Mouse (Mus musculus): Measurements from ENCODE around the gene Tmem212.

The Tmem212 gene

GRCm38 (mm10) chr3:27843266-27843665 is 52.9 kb downstream of the Tmem212 start:
- no peak for DNase-seq (ENCODE audit: low spot score in 2 of 2)

GRCm38 (mm10) chr3:27842856-27843255 is 53.3 kb downstream of the Tmem212 start:
- no peak for DNase-seq (ENCODE audit: low spot score in 2 of 2)

- no peak for DNase-seq (ENCODE audit: low spot score in 2 of 2)
These were observed 55.9 kb downstream of the Tmem212 start for GRCm38 (mm10) chr3:27840311-27840710.

GRCm38 (mm10) chr3:27839795-27840194 is 56.4 kb downstream of the Tmem212 start:
- no peak for DNase-seq (ENCODE audit: low spot score in 2 of 2)

- no peak for DNase-seq (ENCODE audit: low spot score in 2 of 2)
These were observed 56.9 kb downstream of the Tmem212 start for GRCm38 (mm10) chr3:27839231-27839630.

GRCm38 (mm10) chr3:27836297-27836696 is 59.9 kb downstream of the Tmem212 start:
- no peak for DNase-seq (ENCODE audit: low spot score in 2 of 2)

GRCm38 (mm10) chr3:27835786-27836185 is 60.4 kb downstream of the Tmem212 start:
- DNase-seq (ENCODE audit: low spot score in 2 of 2), result no peak

GRCm38 (mm10) chr3:27828755-27829154 is 67.4 kb downstream of the Tmem212 start:
- no peak for DNase-seq (ENCODE audit: low spot score in 2 of 2)

GRCm38 (mm10) chr3:27827236-27827635 is 68.9 kb downstream of the Tmem212 start:
- DNase-seq (ENCODE audit: low spot score in 2 of 2), result no peak

- no peak for DNase-seq (ENCODE audit: low spot score in 2 of 2)
These were observed 70.2 kb downstream of the Tmem212 start for GRCm38 (mm10) chr3:27825985-27826384.
